Comparison of ENCODE assay signal across 14 mouse cellular contexts in genomic region chr10:77216313-77216712, GRCm38 (mm10). TPM values are rescaled to one million over a fixed set of nuclear protein-coding genes. Genes with fewer than 3 reads are reported as not detected.
DNase-seq lines count a peak whose midpoint lies in the region; ATAC-seq and TF ChIP-seq lines count a peak whose summit lies in the region.
"Had no signal": no experiment of that assay in that cellular context is flagged by ENCODE, and none has a peak within 500 bp of the region (broad histone marks: within the 10 kb centered on the region; RNA-seq: fewer than 3 reads in every experiment).

No protein-coding gene starts in this region.

- no peak for DNase-seq in heart, postnatal 0 days (ENCODE audit: low spot score)
- DNase-seq in heart, postnatal 14 days = no peak
- no peak for DNase-seq in lung, adult 18-20 months
- DNase-seq in limb, embryonic 10.5 days (ENCODE audit: low spot score) = no peak
- DNase-seq in stomach, postnatal 0 days (ENCODE audit: low spot score) = no peak
- DNase-seq: adrenal gland, postnatal 25 days; cerebellum, adult 9-11 months; kidney, adult 8-10 months; layer of hippocampus, adult 9-11 months had no signal

- 72% methylated on average over 2 of the region's 2 CpGs for whole genome bisulfite sequencing in heart, postnatal 0 days
- WGBS in lung, embryonic 15.5 days = 56% methylated on average over 2 of the region's 2 CpGs
- 72% methylated on average over 2 of the region's 2 CpGs for WGBS in limb, embryonic 10.5 days
- WGBS in stomach, postnatal 0 days = 71% methylated on average over 2 of the region's 2 CpGs

- no peak overlapping the region for H3K4me3 ChIP-seq in heart, postnatal 0 days (ENCODE audit: low read depth, low read length)
- no peak overlapping the region for H3K4me3 ChIP-seq in lung, embryonic 15.5 days
- H3K4me3 ChIP-seq in limb, embryonic 10.5 days = no peak overlapping the region
- no peak overlapping the region for H3K4me3 ChIP-seq in stomach, postnatal 0 days (ENCODE audit: low read depth, low read length)
- H3K4me3 ChIP-seq: forebrain, embryonic 13.5 days had no signal

- no peak for TF ChIP-seq EP300 in heart, postnatal 0 days (IDR thresholded peaks at IDR 0.05; ENCODE audit: low read depth)
- TF ChIP-seq EP300 in stomach, postnatal 0 days (optimal IDR thresholded peaks at IDR 0.05) = no peak

- no peak for TF ChIP-seq CTCF in heart, postnatal 0 days (IDR thresholded peaks at IDR 0.05; ENCODE audit: low read depth)
- TF ChIP-seq CTCF in stomach, postnatal 0 days (IDR thresholded peaks at IDR 0.05; ENCODE audit: low read depth) = no peak

- H3K9me3 ChIP-seq in heart, postnatal 0 days (replicated peaks; ENCODE audit: control insufficient read depth, low read length) = no peaks in the 10 kb centered on the region
- no peaks in the 10 kb centered on the region for H3K9me3 ChIP-seq in lung, embryonic 15.5 days
- no peaks in the 10 kb centered on the region for H3K9me3 ChIP-seq in limb, embryonic 10.5 days (replicated peaks)
- no peaks in the 10 kb centered on the region for H3K9me3 ChIP-seq in stomach, postnatal 0 days (ENCODE audit: control insufficient read depth, low read length)
- H3K9me3 ChIP-seq: forebrain, embryonic 13.5 days had no signal

- intact Hi-C loops in heart, postnatal 14 days (cut with DNase I) = no loop called here

- ATAC-seq in heart, postnatal 0 days (ENCODE audit: insufficient read depth, low read depth) = no peak
- no peak for ATAC-seq in lung, embryonic 15.5 days (ENCODE audit: borderline replicate concordance, extremely low read depth, low FRiP score, low TSS enrichment)
- no peak for ATAC-seq in stomach, postnatal 0 days (ENCODE audit: low FRiP score, low TSS enrichment)
- ATAC-seq in megakaryocyte-erythroid progenitor cell, adult 5-6 weeks (replicated peaks; ENCODE audit: low FRiP score, low TSS enrichment, poor library complexity, severe bottlenecking) = no peak
- ATAC-seq: forebrain, embryonic 13.5 days; hindbrain, embryonic 16.5 days had no signal

- H3K27ac ChIP-seq in heart, postnatal 0 days (ENCODE audit: low read depth) = 0 out of 2 replicates have a peak overlapping the region, but pooled peaks have one; percentile 28
- H3K27ac ChIP-seq in lung, embryonic 15.5 days = peak overlapping the region; percentile 79
- peak overlapping the region; percentile 56; the same call in 1 of the 2 replicates for H3K27ac ChIP-seq in limb, embryonic 10.5 days
- peak overlapping the region; percentile 49; the same call in 1 of the 2 replicates for H3K27ac ChIP-seq in stomach, postnatal 0 days (replicated peaks)
- H3K27ac ChIP-seq: forebrain, embryonic 13.5 days had no signal

- H3K9ac ChIP-seq in heart, postnatal 0 days (replicated peaks; ENCODE audit: low read depth, low read length) = no peak overlapping the region
- H3K9ac ChIP-seq in lung, embryonic 15.5 days = no peak overlapping the region
- H3K9ac ChIP-seq in stomach, postnatal 0 days (ENCODE audit: low read length) = no peak overlapping the region
- H3K9ac ChIP-seq: forebrain, embryonic 13.5 days had no signal

- no peaks in the 10 kb centered on the region for H3K27me3 ChIP-seq in heart, postnatal 0 days (ENCODE audit: control insufficient read depth, insufficient read depth, low read length)
- H3K27me3 ChIP-seq in lung, embryonic 15.5 days = 0 out of 2 replicates have a peak, but pooled peaks cover 3% of the 10 kb centered on the region
- H3K27me3 ChIP-seq in limb, embryonic 10.5 days (ENCODE audit: low read depth, poor library complexity, severe bottlenecking) = no peaks in the 10 kb centered on the region
- no peaks in the 10 kb centered on the region for H3K27me3 ChIP-seq in stomach, postnatal 0 days (ENCODE audit: control insufficient read depth, insufficient read depth, low read length)
- H3K27me3 ChIP-seq: forebrain, embryonic 13.5 days had no signal

- no peaks in the 10 kb centered on the region for H3K36me3 ChIP-seq in heart, postnatal 0 days (replicated peaks; ENCODE audit: control insufficient read depth, insufficient read depth, low read length)
- H3K36me3 ChIP-seq in lung, embryonic 15.5 days = no peaks in the 10 kb centered on the region
- H3K36me3 ChIP-seq in limb, embryonic 10.5 days = no peaks in the 10 kb centered on the region
- no peaks in the 10 kb centered on the region for H3K36me3 ChIP-seq in stomach, postnatal 0 days (ENCODE audit: control insufficient read depth, insufficient read depth, low read length)

- H3K4me1 ChIP-seq in heart, postnatal 0 days (ENCODE audit: control insufficient read depth, insufficient read depth) = peaks cover 14% of the 10 kb centered on the region; the same call in 1 of the 2 replicates
- peaks cover 61% of the 10 kb centered on the region for H3K4me1 ChIP-seq in lung, embryonic 15.5 days
- H3K4me1 ChIP-seq in limb, embryonic 10.5 days = peaks cover 21% of the 10 kb centered on the region
- H3K4me1 ChIP-seq in stomach, postnatal 0 days (replicated peaks; ENCODE audit: control insufficient read depth, insufficient read depth) = no peaks in the 10 kb centered on the region; the same call in 1 of the 2 replicates

- no peak overlapping the region for H3K4me2 ChIP-seq in heart, postnatal 0 days (ENCODE audit: low read depth, low read length)
- no peak overlapping the region for H3K4me2 ChIP-seq in lung, embryonic 15.5 days
- H3K4me2 ChIP-seq in stomach, postnatal 0 days (replicated peaks; ENCODE audit: low read depth) = no peak overlapping the region
- H3K4me2 ChIP-seq: forebrain, embryonic 13.5 days had no signal

RNA-seq across cellular contexts. Expression of gene Pofut2, which starts 42.7 kb away (rescaled TPM):
- 78.8 and 94.1 TPM in 2 replicates for total RNA-seq in heart, postnatal 0 days (2014; rRNA removed; ENCODE audit: low replicate concordance)
- polyA plus RNA-seq in heart, postnatal 0 days (2015; fragmentation: Nextera tagmentation; extraction: Ambion mirVana) = 71.1 and 72.4 TPM in 2 replicates
- total RNA-seq in heart, postnatal 14 days (2021) = 10 to 100 TPM; 45.8 to 48.2 TPM
- 128 and 139 TPM in 2 replicates for polyA plus RNA-seq in lung, embryonic 15.5 days (2015; fragmentation: Nextera tagmentation; extraction: Ambion mirVana)
- 72.9 and 83.3 TPM in 2 replicates for polyA plus RNA-seq in limb, embryonic 10.5 days (2016; fragmentation: Nextera tagmentation; extraction: Ambion mirVana)
- 50.7 and 54.0 TPM in 2 replicates for polyA plus RNA-seq in stomach, postnatal 0 days (2015; fragmentation: Nextera tagmentation; extraction: Ambion mirVana)
- 18.3 and 24.5 TPM in 2 replicates for total RNA-seq in megakaryocyte-erythroid progenitor cell, adult 5-6 weeks (2014; fragmentation: Nextera tagmentation)
- total RNA-seq in megakaryocyte-erythroid progenitor cell, adult 5-6 weeks (2017) = 7.4 and 14.8 TPM in 2 replicates

RNA-seq across cellular contexts. Expression of gene Col18a1, which starts 50.0 kb away (rescaled TPM):
- 130 and 133 TPM in 2 replicates for total RNA-seq in heart, postnatal 0 days (2014; rRNA removed; ENCODE audit: low replicate concordance)
- polyA plus RNA-seq in heart, postnatal 0 days (2015; fragmentation: Nextera tagmentation; extraction: Ambion mirVana) = 40.6 and 47.3 TPM in 2 replicates
- 10 to 100 TPM; 30.0 to 31.8 TPM for total RNA-seq in heart, postnatal 14 days (2021)
- polyA plus RNA-seq in lung, embryonic 15.5 days (2015; fragmentation: Nextera tagmentation; extraction: Ambion mirVana) = 263 and 283 TPM in 2 replicates
- polyA plus RNA-seq in limb, embryonic 10.5 days (2016; fragmentation: Nextera tagmentation; extraction: Ambion mirVana) = 149 and 159 TPM in 2 replicates
- 26.3 and 26.6 TPM in 2 replicates for polyA plus RNA-seq in stomach, postnatal 0 days (2015; fragmentation: Nextera tagmentation; extraction: Ambion mirVana)
- total RNA-seq in megakaryocyte-erythroid progenitor cell, adult 5-6 weeks (2014; fragmentation: Nextera tagmentation) = 0.37 TPM in 1 of 2 replicates, not detected in the other
- 0.15 TPM in 1 of 2 replicates, not detected in the other for total RNA-seq in megakaryocyte-erythroid progenitor cell, adult 5-6 weeks (2017)
- total RNA-seq: megakaryocyte progenitor cell, adult 5-6 weeks had no signal

Comparison
In these comparisons a context has a peak if more than half of its experiments do, and no peak if none do; other contexts are left out.
1. H3K27ac ChIP-seq: peak in every context shown above with its lines; median percentile 79 in lung, embryonic 15.5 days; 56 in limb, embryonic 10.5 days; 49 in stomach, postnatal 0 days; 28 in heart, postnatal 0 days.